Mouse (Mus musculus) neural tube, embryonic 12.5 days (tissue): ENCODE data around the gene C1ql4. TPM values are rescaled to one million over a fixed set of nuclear protein-coding genes. Genes with fewer than 3 reads are reported as not detected.

Experiments
- ATAC-seq: fragments of 200-750 bp; cut with Nextera tagmentation; 2 replicates; pipeline ENCODE4 v1.8.0; 2017; ENCODE audit warnings: low read depth, mild to moderate bottlenecking, moderate TSS enrichment, moderate library complexity; ENCODE audit not compliant: low FRiP score
- H3K27ac ChIP-seq: fragments of 300-500 bp; sonication (generic); 2 replicates; pipeline ENCODE4 v1.5.1; 2016
- H3K27me3 ChIP-seq: fragments of 300-500 bp; sonication (generic); replicated peaks from 2 replicates; pipeline ENCODE4 v1.6.1; 2016; ENCODE audit warnings: mild to moderate bottlenecking
- H3K36me3 ChIP-seq: fragments of 300-500 bp; sonication (generic); 2 replicates; pipeline ENCODE4 v1.6.1; 2016; ENCODE audit warnings: mild to moderate bottlenecking
- H3K4me1 ChIP-seq: fragments of 300-500 bp; sonication (generic); 2 replicates; pipeline ENCODE4 v1.6.1; 2016
- H3K4me2 ChIP-seq: fragments of 300-500 bp; sonication (generic); replicated peaks from 2 replicates; pipeline ENCODE4 v1.6.1; 2016; ENCODE audit warnings: mild to moderate bottlenecking
- H3K4me3 ChIP-seq: fragments of 300-500 bp; sonication (generic); 2 replicates; pipeline ENCODE4 v1.5.1; 2016
- H3K9ac ChIP-seq: fragments of 300-500 bp; sonication (generic); 2 replicates; pipeline ENCODE4 v1.6.1; 2016; ENCODE audit warnings: mild to moderate bottlenecking
- H3K9me3 ChIP-seq: fragments of 300-500 bp; sonication (generic); 2 replicates; pipeline ENCODE4 v1.6.1; 2016; ENCODE audit warnings: mild to moderate bottlenecking
- WGBS: fragments of 180-500 bp; shearing (Covaris S2); methylation state at CpG from one replicate; pipeline ENCODE4 v1.1.7; 2016; 5-methylcytosine and 5-hydroxymethylcytosine counted together
- polyA plus RNA-seq: library from polyadenylated mRNA; unstranded; fragments of >200 nt; fragmentation: Nextera tagmentation; extraction: Ambion mirVana; gene quantifications from 2 replicates; pipeline ENCODE4 v1.2.1, GENCODE M21; 2016

C1ql4 gene
- polyA plus RNA-seq, 1 experiment from 2014 or later, result 4.4 TPM

- H3K4me3 ChIP-seq, result no peak overlapping the region
- no peak overlapping the region for H3K4me2 ChIP-seq
- H3K27me3 ChIP-seq, result no peaks in the 10 kb centered on the region
- no peaks in the 10 kb centered on the region for H3K4me1 ChIP-seq
- H3K27ac ChIP-seq, result no peak overlapping the region
- WGBS, result 90% methylated on average over 7 of the region's 7 CpGs
- no peaks in the 10 kb centered on the region for H3K9me3 ChIP-seq
- no peaks in the 10 kb centered on the region for H3K36me3 ChIP-seq
- no peak overlapping the region for H3K9ac ChIP-seq
- no peak for ATAC-seq
These were observed 27.4 kb upstream of the C1ql4 start for GRCm38 (mm10) chr15:99115065-99115423.

- Histone ChIP-seq H3K4me2 (no peak overlapping the region), H3K27me3 (no peaks in the 10 kb centered on the region), H3K4me3 (no peak overlapping the region), H3K9ac (no peak overlapping the region), H3K9me3 (no peaks in the 10 kb centered on the region), H3K27ac (no peak overlapping the region), H3K4me1 (no peaks in the 10 kb centered on the region), H3K36me3 (no peaks in the 10 kb centered on the region)
- ATAC-seq, result no peak
- WGBS, result 44% methylated on average over 14 of the region's 14 CpGs
These were observed 26.9 kb upstream of the C1ql4 start for GRCm38 (mm10) chr15:99114312-99115064.

- ATAC-seq, result no peak
- Histone ChIP-seq H3K9me3 (no peaks in the 10 kb centered on the region), H3K27me3 (no peaks in the 10 kb centered on the region), H3K4me3 (no peak overlapping the region), H3K36me3 (no peaks in the 10 kb centered on the region), H3K4me2 (peak overlapping the region; percentile 24), H3K27ac (no peak overlapping the region), H3K9ac (no peak overlapping the region), H3K4me1 (no peaks in the 10 kb centered on the region)
- WGBS, result 7% methylated on average over 9 of the region's 9 CpGs
These were observed 25.9 kb upstream of the C1ql4 start for GRCm38 (mm10) chr15:99113396-99113975.

- H3K36me3 ChIP-seq, result no peaks in the 10 kb centered on the region
- H3K9ac ChIP-seq, result no peak overlapping the region
- 38% methylated on average over 11 of the region's 11 CpGs for WGBS
- no peaks in the 10 kb centered on the region for H3K27me3 ChIP-seq
- no peaks in the 10 kb centered on the region for H3K9me3 ChIP-seq
- H3K4me1 ChIP-seq, result no peaks in the 10 kb centered on the region
- ATAC-seq, result no peak
- peak overlapping the region; percentile 24; the same call in 1 of the 2 replicates for H3K4me2 ChIP-seq
- no peak overlapping the region for H3K4me3 ChIP-seq
- H3K27ac ChIP-seq, result no peak overlapping the region
These were observed 25.3 kb upstream of the C1ql4 start for GRCm38 (mm10) chr15:99112843-99113395.

- ATAC-seq, result no peak
- no peaks in the 10 kb centered on the region for H3K36me3 ChIP-seq
- 62% methylated on average over 4 of the region's 4 CpGs for WGBS
- H3K9ac ChIP-seq, result no peak overlapping the region
- no peaks in the 10 kb centered on the region for H3K27me3 ChIP-seq
- no peaks in the 10 kb centered on the region for H3K4me1 ChIP-seq
- H3K9me3 ChIP-seq, result no peaks in the 10 kb centered on the region
- no peak overlapping the region for H3K4me2 ChIP-seq
- no peak overlapping the region for H3K4me3 ChIP-seq
- no peak overlapping the region for H3K27ac ChIP-seq
These were observed 24.2 kb upstream of the C1ql4 start for GRCm38 (mm10) chr15:99111809-99112208.

GRCm38 (mm10) chr15:99111139-99111538, 23.5 kb upstream of the C1ql4 start:
- Histone ChIP-seq H3K9ac (no peak overlapping the region), H3K9me3 (no peaks in the 10 kb centered on the region), H3K4me2 (no peak overlapping the region), H3K36me3 (no peaks in the 10 kb centered on the region), H3K4me1 (no peaks in the 10 kb centered on the region), H3K27ac (no peak overlapping the region), H3K4me3 (no peak overlapping the region), H3K27me3 (no peaks in the 10 kb centered on the region)
- no peak for ATAC-seq
- 85% methylated on average over 3 of the region's 3 CpGs for WGBS

- H3K27ac ChIP-seq, result no peak overlapping the region
- no peaks in the 10 kb centered on the region for H3K4me1 ChIP-seq
- no peaks in the 10 kb centered on the region for H3K36me3 ChIP-seq
- no peak overlapping the region for H3K4me2 ChIP-seq
- H3K27me3 ChIP-seq, result no peaks in the 10 kb centered on the region
- H3K9ac ChIP-seq, result no peak overlapping the region
- no peak for ATAC-seq
- no peaks in the 10 kb centered on the region for H3K9me3 ChIP-seq
- 87% methylated on average over 3 of the region's 3 CpGs for WGBS
- no peak overlapping the region for H3K4me3 ChIP-seq
These were observed 20.2 kb upstream of the C1ql4 start for GRCm38 (mm10) chr15:99107866-99108265.

- no peak overlapping the region for H3K27ac ChIP-seq
- no peaks in the 10 kb centered on the region; the same call in 1 of the 2 replicates for H3K27me3 ChIP-seq
- no peak overlapping the region for H3K9ac ChIP-seq
- no peaks in the 10 kb centered on the region for H3K4me1 ChIP-seq
- 47% methylated on average over 7 of the region's 7 CpGs for WGBS
- H3K36me3 ChIP-seq, result no peaks in the 10 kb centered on the region
- H3K9me3 ChIP-seq, result no peaks in the 10 kb centered on the region
- no peak overlapping the region for H3K4me3 ChIP-seq
- H3K4me2 ChIP-seq, result no peak overlapping the region
- no peak for ATAC-seq
These were observed 17.6 kb upstream of the C1ql4 start for GRCm38 (mm10) chr15:99105238-99105637.

GRCm38 (mm10) chr15:99099984-99100383, 12.4 kb upstream of the C1ql4 start:
- no peak overlapping the region for H3K4me3 ChIP-seq
- no peaks in the 10 kb centered on the region for H3K9me3 ChIP-seq
- ATAC-seq, result no peak
- peaks cover 48% of the 10 kb centered on the region for H3K27me3 ChIP-seq
- peaks cover 36% of the 10 kb centered on the region for H3K4me1 ChIP-seq
- H3K4me2 ChIP-seq, result no peak overlapping the region
- no peak overlapping the region for H3K27ac ChIP-seq
- no peak overlapping the region for H3K9ac ChIP-seq
- H3K36me3 ChIP-seq, result no peaks in the 10 kb centered on the region
- 59% methylated on average over 3 of the region's 3 CpGs for WGBS

- Histone ChIP-seq H3K4me1 (peaks cover 42% of the 10 kb centered on the region), H3K9ac (no peak overlapping the region), H3K36me3 (no peaks in the 10 kb centered on the region), H3K27ac (no peak overlapping the region), H3K9me3 (no peaks in the 10 kb centered on the region), H3K4me2 (peak overlapping the region; percentile 83), H3K27me3 (peaks cover 53% of the 10 kb centered on the region), H3K4me3 (peak overlapping the region; percentile 2; the same call in 1 of the 2 replicates)
- WGBS, result under 1% methylated on average over 15 of the region's 15 CpGs
- no peak for ATAC-seq
These were observed 11.5 kb upstream of the C1ql4 start for GRCm38 (mm10) chr15:99099139-99099556.

GRCm38 (mm10) chr15:99098493-99098861, 10.9 kb upstream of the C1ql4 start:
- no peak overlapping the region for H3K9ac ChIP-seq
- peaks cover 53% of the 10 kb centered on the region for H3K27me3 ChIP-seq
- H3K4me3 ChIP-seq, result peak overlapping the region; percentile 37; the same call in 1 of the 2 replicates
- WGBS, result 2% methylated on average over 9 of the region's 9 CpGs
- ATAC-seq, result no peak
- H3K4me1 ChIP-seq, result peaks cover 47% of the 10 kb centered on the region
- H3K9me3 ChIP-seq, result no peaks in the 10 kb centered on the region
- H3K36me3 ChIP-seq, result no peaks in the 10 kb centered on the region
- H3K27ac ChIP-seq, result no peak overlapping the region
- peak overlapping the region; percentile 83 for H3K4me2 ChIP-seq

GRCm38 (mm10) chr15:99097840-99098492, 10.3 kb upstream of the C1ql4 start:
- Histone ChIP-seq H3K9ac (peak overlapping the region; percentile 47; the same call in 1 of the 2 replicates), H3K27ac (no peak overlapping the region), H3K36me3 (no peaks in the 10 kb centered on the region), H3K4me2 (peak overlapping the region; percentile 83), H3K4me1 (peaks cover 53% of the 10 kb centered on the region), H3K4me3 (peak overlapping the region; percentile 37), H3K27me3 (peaks cover 55% of the 10 kb centered on the region), H3K9me3 (no peaks in the 10 kb centered on the region)
- no peak for ATAC-seq
- 1% methylated on average over 39 of the region's 39 CpGs for WGBS
